Mouse (Mus musculus): Measurements from ENCODE around the gene Cer1. TPM values are rescaled to one million over a fixed set of nuclear protein-coding genes. Genes with fewer than 3 reads are reported as not detected.

Cer1 gene
- not detected in 2 replicates for polyA plus RNA-seq (2014; fragmentation: Nextera tagmentation; extraction: Ambion mirVana)

DNA sequence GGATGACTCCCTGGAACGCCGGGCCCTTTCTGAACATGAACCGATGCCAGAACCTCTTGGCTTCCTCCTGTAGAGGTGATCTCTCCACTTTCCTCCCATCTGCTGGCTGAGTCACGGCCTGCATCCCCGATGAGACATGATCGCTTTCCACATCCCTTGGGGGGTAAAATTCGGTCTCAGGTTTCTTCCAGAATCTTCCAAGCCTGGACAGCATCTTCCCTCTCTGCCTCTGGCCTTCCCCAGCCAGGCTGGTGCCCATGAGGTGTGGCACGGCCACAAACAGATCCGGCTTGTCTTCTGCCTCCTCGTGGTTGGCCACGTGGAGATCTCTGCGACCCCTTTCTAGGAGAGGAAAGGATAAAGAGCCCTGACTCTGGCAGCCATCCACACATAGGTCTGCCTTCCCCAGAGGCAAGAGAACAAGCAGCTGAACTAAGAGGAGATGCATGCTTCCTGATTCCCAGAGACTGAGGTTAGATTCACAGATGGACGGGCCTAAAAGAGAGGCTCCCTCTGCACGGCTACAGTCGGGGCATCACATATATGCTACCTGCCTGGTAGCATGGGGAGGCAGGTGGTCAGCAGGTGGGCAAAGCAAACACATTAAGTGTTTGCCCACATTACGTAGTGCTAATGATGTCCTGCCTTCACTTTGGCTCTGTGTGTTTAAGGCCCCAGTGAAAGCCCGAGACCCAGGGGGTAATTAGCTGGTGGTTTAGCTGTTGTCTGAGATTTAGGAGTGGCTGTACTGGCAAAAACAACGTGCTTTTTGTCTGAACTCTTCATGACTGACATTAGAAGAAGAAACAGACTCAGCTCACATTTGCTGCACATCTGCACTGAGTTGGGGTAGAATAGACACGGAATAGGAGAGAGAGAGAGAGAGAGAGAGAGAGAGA lies at the start of gene Cer1:
Gene Cer1 (minus strand): TSS at position 513 of the 899 bp plus-strand sequence.
- no peaks in the 10 kb centered on the region for H3K27me3 ChIP-seq (ENCODE audit: control insufficient read depth, insufficient read depth, low read length)
- no peak within 1 kb of the TSS for H3K9ac ChIP-seq (ENCODE audit: low read length)
- H3K9me3 ChIP-seq (ENCODE audit: control insufficient read depth, low read length) = no peaks in the 10 kb centered on the region
- H3K4me2 ChIP-seq (ENCODE audit: low read length) = no peak within 1 kb of the TSS
- no peaks in the 10 kb centered on the region for H3K4me1 ChIP-seq (ENCODE audit: control insufficient read depth in 2 of 2, insufficient read depth in 2 of 2, low read length in 2 of 2)
- no peak for ATAC-seq (ENCODE audit: insufficient number of reproducible peaks, insufficient read depth, low FRiP score, low read depth)
- H3K4me3 ChIP-seq (ENCODE audit: control insufficient read depth in 1 of 2, insufficient read depth in 1 of 2, low read depth in 1 of 2, low read length in 2 of 2) = no peak within 1 kb of the TSS
- no peak within 1 kb of the TSS for H3K27ac ChIP-seq (replicated peaks in 1 of 2; ENCODE audit: control insufficient read depth in 1 of 2, insufficient read depth in 1 of 2, low read depth in 2 of 2, low read length in 2 of 2)
- WGBS = 63% methylated on average over 18 of the region's 19 CpGs
- no peaks in the 10 kb centered on the region for H3K36me3 ChIP-seq (ENCODE audit: control insufficient read depth, insufficient read depth, low read length)

DNA sequence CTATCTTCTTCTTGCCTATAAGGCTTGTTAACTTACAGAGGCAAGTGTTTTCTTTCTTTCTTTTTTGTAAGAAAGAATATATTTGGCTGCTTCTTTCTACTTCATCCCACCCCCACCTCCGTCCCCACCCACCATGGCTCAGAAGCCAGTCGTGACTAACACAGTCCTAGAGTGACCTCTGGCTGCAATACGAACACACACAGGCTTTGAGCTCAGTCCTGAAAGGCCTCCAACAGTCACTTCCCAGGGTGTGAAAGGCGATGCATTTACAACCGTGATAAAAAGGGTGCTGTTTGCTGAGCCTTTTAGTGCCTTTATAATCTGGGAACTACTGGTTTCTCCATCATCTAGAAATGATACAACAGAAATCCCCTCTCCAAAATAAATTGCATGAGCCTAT lies 49.4 kb upstream of the Cer1 start:
- no peaks in the 10 kb centered on the region for H3K27me3 ChIP-seq (ENCODE audit: control insufficient read depth, insufficient read depth, low read length)
- H3K36me3 ChIP-seq (ENCODE audit: control insufficient read depth, insufficient read depth, low read length) = peaks cover 2% of the 10 kb centered on the region; the same call in 1 of the 2 replicates
- no peak overlapping the region for H3K9ac ChIP-seq (ENCODE audit: low read length)
- 0 out of 4 replicates have a peak, but pooled peaks cover 0 to 4% of the 10 kb centered on the region in 2 experiments for H3K4me1 ChIP-seq (ENCODE audit: control insufficient read depth in 2 of 2, insufficient read depth in 2 of 2, low read length in 2 of 2)
- WGBS = 11% methylated on average over 5 of the region's 5 CpGs
- ATAC-seq (ENCODE audit: insufficient number of reproducible peaks, insufficient read depth, low FRiP score, low read depth) = peak; percentile 78
- no peaks in the 10 kb centered on the region for H3K9me3 ChIP-seq (ENCODE audit: control insufficient read depth, low read length)
- H3K4me3 ChIP-seq (ENCODE audit: control insufficient read depth in 1 of 2, insufficient read depth in 1 of 2, low read depth in 1 of 2, low read length in 2 of 2) = no peak overlapping the region
- H3K27ac ChIP-seq (replicated peaks in 1 of 2; ENCODE audit: control insufficient read depth in 1 of 2, insufficient read depth in 1 of 2, low read depth in 2 of 2, low read length in 2 of 2) = no peak overlapping the region
- H3K4me2 ChIP-seq (ENCODE audit: low read length) = peak overlapping the region; percentile 58

DNA sequence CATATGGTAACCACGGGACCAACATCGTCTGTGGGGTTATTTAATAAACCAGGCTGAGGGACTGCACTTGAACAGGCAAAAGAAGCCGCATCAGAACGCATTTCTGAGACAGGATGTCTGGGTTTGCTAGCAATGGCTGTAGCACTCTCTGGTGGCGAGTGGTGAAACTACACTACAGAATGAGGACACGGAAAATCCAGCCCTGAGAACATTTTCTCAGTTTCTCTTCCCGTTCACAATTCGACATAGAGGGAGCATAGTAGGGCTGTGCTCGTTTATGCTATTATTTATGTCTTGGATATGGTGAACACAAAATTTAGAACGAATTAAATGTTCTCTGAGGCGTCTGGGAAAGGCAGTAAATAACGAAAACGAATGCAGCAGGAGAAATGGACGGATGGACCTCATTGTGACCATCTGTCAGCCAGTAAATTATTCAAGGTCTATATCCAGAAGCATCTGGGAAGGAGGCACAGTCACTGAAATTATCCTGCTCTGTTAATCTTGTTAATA lies 48.8 kb upstream of the Cer1 start:
- Histone ChIP-seq H3K4me3 (ENCODE audit: control insufficient read depth in 1 of 2, insufficient read depth in 1 of 2, low read depth in 1 of 2, low read length in 2 of 2) (peak overlapping the region in 1 of 2 experiments; percentile 30; a peak in 3 of 4 replicates), H3K36me3 (ENCODE audit: control insufficient read depth, insufficient read depth, low read length) (no peaks in the 10 kb centered on the region), H3K9ac (ENCODE audit: low read length) (peak overlapping the region; percentile 53; the same call in 1 of the 2 replicates), H3K27me3 (ENCODE audit: control insufficient read depth, insufficient read depth, low read length) (no peaks in the 10 kb centered on the region), H3K9me3 (ENCODE audit: control insufficient read depth, low read length) (no peaks in the 10 kb centered on the region), H3K27ac (replicated peaks in 1 of 2; ENCODE audit: control insufficient read depth in 1 of 2, insufficient read depth in 1 of 2, low read depth in 2 of 2, low read length in 2 of 2) (no peak overlapping the region), H3K4me2 (ENCODE audit: low read length) (peak overlapping the region; percentile 58), H3K4me1 (ENCODE audit: control insufficient read depth in 2 of 2, insufficient read depth in 2 of 2, low read length in 2 of 2) (0 out of 4 replicates have a peak, but pooled peaks cover 0 to 4% of the 10 kb centered on the region in 2 experiments)
- 20% methylated on average over 14 of the region's 14 CpGs for WGBS
- ATAC-seq (ENCODE audit: insufficient number of reproducible peaks, insufficient read depth, low FRiP score, low read depth) = no peak

- no peak overlapping the region for H3K9ac ChIP-seq (ENCODE audit: low read length)
- H3K4me2 ChIP-seq (ENCODE audit: low read length) = no peak overlapping the region
- H3K36me3 ChIP-seq (ENCODE audit: control insufficient read depth, insufficient read depth, low read length) = 0 out of 2 replicates have a peak, but pooled peaks cover 2% of the 10 kb centered on the region
- H3K4me3 ChIP-seq (ENCODE audit: control insufficient read depth in 1 of 2, insufficient read depth in 1 of 2, low read depth in 1 of 2, low read length in 2 of 2) = no peak overlapping the region
- no peak overlapping the region for H3K27ac ChIP-seq (replicated peaks in 1 of 2; ENCODE audit: control insufficient read depth in 1 of 2, insufficient read depth in 1 of 2, low read depth in 2 of 2, low read length in 2 of 2)
- no peak for ATAC-seq (ENCODE audit: insufficient number of reproducible peaks, insufficient read depth, low FRiP score, low read depth)
- WGBS = 88% methylated on average over 5 of the region's 5 CpGs
- 0 out of 4 replicates have a peak, but pooled peaks cover 0 to 4% of the 10 kb centered on the region in 2 experiments for H3K4me1 ChIP-seq (ENCODE audit: control insufficient read depth in 2 of 2, insufficient read depth in 2 of 2, low read length in 2 of 2)
- H3K9me3 ChIP-seq (ENCODE audit: control insufficient read depth, low read length) = no peaks in the 10 kb centered on the region
- no peaks in the 10 kb centered on the region for H3K27me3 ChIP-seq (ENCODE audit: control insufficient read depth, insufficient read depth, low read length)
These were observed 45.1 kb upstream of the Cer1 start for GRCm38 (mm10) chr4:82930079-82930478.

GRCm38 (mm10) chr4:82921962-82922361 lies 37.0 kb upstream of the Cer1 start:
- no peak overlapping the region for H3K4me3 ChIP-seq (ENCODE audit: control insufficient read depth in 1 of 2, insufficient read depth in 1 of 2, low read depth in 1 of 2, low read length in 2 of 2)
- no peak overlapping the region for H3K27ac ChIP-seq (replicated peaks in 1 of 2; ENCODE audit: control insufficient read depth in 1 of 2, insufficient read depth in 1 of 2, low read depth in 2 of 2, low read length in 2 of 2)
- H3K9ac ChIP-seq (ENCODE audit: low read length) = no peak overlapping the region
- H3K9me3 ChIP-seq (ENCODE audit: control insufficient read depth, low read length) = no peaks in the 10 kb centered on the region
- no peak overlapping the region for H3K4me2 ChIP-seq (ENCODE audit: low read length)
- no peaks in the 10 kb centered on the region for H3K36me3 ChIP-seq (ENCODE audit: control insufficient read depth, insufficient read depth, low read length)
- H3K4me1 ChIP-seq (ENCODE audit: control insufficient read depth in 2 of 2, insufficient read depth in 2 of 2, low read length in 2 of 2) = no peaks in the 10 kb centered on the region
- no peaks in the 10 kb centered on the region for H3K27me3 ChIP-seq (ENCODE audit: control insufficient read depth, insufficient read depth, low read length)
- no peak for ATAC-seq (ENCODE audit: insufficient number of reproducible peaks, insufficient read depth, low FRiP score, low read depth)
- WGBS = 74% methylated on average over 4 of the region's 4 CpGs

GRCm38 (mm10) chr4:82918625-82919024 lies 33.7 kb upstream of the Cer1 start:
- ATAC-seq (ENCODE audit: insufficient number of reproducible peaks, insufficient read depth, low FRiP score, low read depth) = no peak
- no peak overlapping the region for H3K9ac ChIP-seq (ENCODE audit: low read length)
- peaks cover 5 to 6% of the 10 kb centered on the region in 2 experiments; a peak in 3 of 4 replicates for H3K4me1 ChIP-seq (ENCODE audit: control insufficient read depth in 2 of 2, insufficient read depth in 2 of 2, low read length in 2 of 2)
- no peak overlapping the region for H3K27ac ChIP-seq (replicated peaks in 1 of 2; ENCODE audit: control insufficient read depth in 1 of 2, insufficient read depth in 1 of 2, low read depth in 2 of 2, low read length in 2 of 2)
- no peak overlapping the region for H3K4me3 ChIP-seq (ENCODE audit: control insufficient read depth in 1 of 2, insufficient read depth in 1 of 2, low read depth in 1 of 2, low read length in 2 of 2)
- WGBS = 72% methylated on average over 2 of the region's 2 CpGs
- no peaks in the 10 kb centered on the region for H3K27me3 ChIP-seq (ENCODE audit: control insufficient read depth, insufficient read depth, low read length)
- no peaks in the 10 kb centered on the region for H3K36me3 ChIP-seq (ENCODE audit: control insufficient read depth, insufficient read depth, low read length)
- H3K9me3 ChIP-seq (ENCODE audit: control insufficient read depth, low read length) = no peaks in the 10 kb centered on the region
- no peak overlapping the region for H3K4me2 ChIP-seq (ENCODE audit: low read length)

GRCm38 (mm10) chr4:82916678-82917050 lies 31.7 kb upstream of the Cer1 start:
- Histone ChIP-seq H3K9ac (ENCODE audit: low read length) (no peak overlapping the region), H3K4me2 (ENCODE audit: low read length) (no peak overlapping the region), H3K4me3 (ENCODE audit: control insufficient read depth in 1 of 2, insufficient read depth in 1 of 2, low read depth in 1 of 2, low read length in 2 of 2) (no peak overlapping the region), H3K4me1 (ENCODE audit: control insufficient read depth in 2 of 2, insufficient read depth in 2 of 2, low read length in 2 of 2) (peaks cover 5 to 6% of the 10 kb centered on the region in 2 experiments; a peak in 3 of 4 replicates), H3K27me3 (ENCODE audit: control insufficient read depth, insufficient read depth, low read length) (no peaks in the 10 kb centered on the region), H3K9me3 (ENCODE audit: control insufficient read depth, low read length) (no peaks in the 10 kb centered on the region), H3K27ac (replicated peaks in 1 of 2; ENCODE audit: control insufficient read depth in 1 of 2, insufficient read depth in 1 of 2, low read depth in 2 of 2, low read length in 2 of 2) (no peak overlapping the region), H3K36me3 (ENCODE audit: control insufficient read depth, insufficient read depth, low read length) (0 out of 2 replicates have a peak, but pooled peaks cover 6% of the 10 kb centered on the region)
- 80% methylated on average over 5 of the region's 5 CpGs for WGBS
- ATAC-seq (ENCODE audit: insufficient number of reproducible peaks, insufficient read depth, low FRiP score, low read depth) = no peak
